Mouse (Mus musculus): ENCODE results near the gene Ralgps1.

- no peak for TF ChIP-seq MAX (IDR thresholded peaks at IDR 0.05; ENCODE audit: low read length)
- no peak for TF ChIP-seq TAL1 (IDR thresholded peaks at IDR 0.05; ENCODE audit: low read length)
- no peak for TF ChIP-seq MAFK (IDR thresholded peaks at IDR 0.05; ENCODE audit: borderline replicate concordance, low read depth, low read length)
- TF ChIP-seq BHLHE40 (IDR thresholded peaks at IDR 0.05; ENCODE audit: borderline replicate concordance, low read depth, low read length), result no peak
- TF ChIP-seq CTCF (IDR thresholded peaks at IDR 0.05 in 2 of 3, conservative IDR thresholded peaks at IDR 0.05 in 1 of 3; ENCODE audit: control insufficient read depth in 1 of 3, insufficient read depth in 1 of 3, low read depth in 2 of 3, low read length in 3 of 3, poor library complexity in 1 of 3, severe bottlenecking in 1 of 3), result no peak
- no peak for TF ChIP-seq JUND (IDR thresholded peaks at IDR 0.05; ENCODE audit: low read depth, low read length)
- no peak for TF ChIP-seq NELFE (IDR thresholded peaks at IDR 0.05; ENCODE audit: low read depth, low read length)
Observed at GRCm38 (mm10) chr2:33288837-33289236, 82.4 kb downstream of the Ralgps1 start.

Measured in MEL (cell line).